Mouse (Mus musculus): ENCODE measurements around the gene Atp8a1.

DNA sequence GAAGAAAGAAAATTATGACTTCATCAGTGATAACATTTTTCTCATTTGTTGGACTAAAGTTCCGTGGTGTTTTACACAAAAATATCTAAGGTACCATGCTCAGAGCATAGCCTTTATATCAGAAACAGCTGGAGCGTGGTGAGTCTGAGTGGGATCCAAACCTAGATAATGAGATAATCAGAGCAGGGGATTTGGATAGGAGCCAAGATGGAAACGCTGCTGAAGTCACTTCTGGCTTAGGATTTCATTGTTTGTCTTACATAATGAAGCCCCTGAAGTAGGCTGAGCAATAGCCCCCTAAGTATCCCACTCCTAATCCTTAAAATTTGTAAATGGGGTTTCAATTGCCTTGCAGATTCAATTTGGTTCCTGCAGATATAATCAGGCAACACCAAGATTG is 24.2 kb upstream of the Atp8a1 start:
- TF ChIP-seq SMC3 (IDR thresholded peaks at IDR 0.05; ENCODE audit: low read depth, low read length), result no peak
- no peak for TF ChIP-seq EP300 (IDR thresholded peaks at IDR 0.05; ENCODE audit: low read length)
- no peak for TF ChIP-seq JUND (conservative IDR thresholded peaks at IDR 0.05; ENCODE audit: low read depth, low read length)
- no peak for TF ChIP-seq CTCF (conservative IDR thresholded peaks at IDR 0.05 in 1 of 2, IDR thresholded peaks at IDR 0.05 in 1 of 2; ENCODE audit: low read depth in 2 of 2, low read length in 2 of 2)
- no peak for TF ChIP-seq KAT2A (IDR thresholded peaks at IDR 0.05; ENCODE audit: insufficient replicate concordance, low read length)
- TF ChIP-seq ZMIZ1 (IDR thresholded peaks at IDR 0.05; ENCODE audit: low read depth, low read length), result no peak
- TF ChIP-seq POLR2A (IDR thresholded peaks at IDR 0.05; ENCODE audit: low read depth, low read length), result no peak
- no peak for TF ChIP-seq RCOR1 (conservative IDR thresholded peaks at IDR 0.05; ENCODE audit: low read depth, low read length)
- no peak for TF ChIP-seq MAZ (IDR thresholded peaks at IDR 0.05; ENCODE audit: low read depth, low read length)
- TF ChIP-seq ZNF384 (IDR thresholded peaks at IDR 0.05; ENCODE audit: low read depth, low read length), result no peak
- TF ChIP-seq JUN (IDR thresholded peaks at IDR 0.05; ENCODE audit: insufficient read depth, low read depth, low read length), result no peak
- TF ChIP-seq BHLHE40 (IDR thresholded peaks at IDR 0.05; ENCODE audit: low read depth, low read length), result no peak
- no peak for TF ChIP-seq HCFC1 (IDR thresholded peaks at IDR 0.05; ENCODE audit: low read depth, low read length)

Measured in CH12.LX (cell line).